Comparison of ENCODE assay signal across 8 mouse cellular contexts in genomic region chr10:122986320-122987225, GRCm38 (mm10).
DNase-seq lines count a peak whose midpoint lies in the region; ATAC-seq and TF ChIP-seq lines count a peak whose summit lies in the region.

No protein-coding gene starts in this region.

- no peaks in the 10 kb centered on the region for H3K27me3 ChIP-seq in Patski
- no peaks in the 10 kb centered on the region for H3K27me3 ChIP-seq in cerebellum, adult 2 months (ENCODE audit: control insufficient read depth, insufficient read depth, low read length)
- H3K27me3 ChIP-seq in forebrain, postnatal 0 days (ENCODE audit: insufficient read depth, low read length), result no peaks in the 10 kb centered on the region
- no peaks in the 10 kb centered on the region for H3K27me3 ChIP-seq in hindbrain, embryonic 10.5 days (ENCODE audit: insufficient read depth, poor library complexity, severe bottlenecking)

- H3K36me3 ChIP-seq in forebrain, postnatal 0 days (ENCODE audit: insufficient read depth), result 0 out of 2 replicates have a peak, but pooled peaks cover under 1% of the 10 kb centered on the region
- H3K36me3 ChIP-seq in hindbrain, embryonic 10.5 days, result peaks cover 28% of the 10 kb centered on the region

- DNase-seq in Patski (ENCODE audit: low read depth, low spot score), result no peak
- DNase-seq in cerebellum, adult 2 months, result peak; percentile 88 to 90
- peak; percentile 79 for DNase-seq in forebrain, postnatal 0 days
- peak; percentile 81 for DNase-seq in hindbrain, embryonic 10.5 days (ENCODE audit: low spot score)
- DNase-seq in layer of hippocampus, postnatal 14 days (ENCODE audit: low spot score in 2 of 2), result peak; percentile 70 to 76
- peak; percentile 78 for DNase-seq in lung, postnatal 10 days
- DNase-seq in right cerebral cortex, adult 18-20 months, result peak; percentile 84
- peak; percentile 69 to 75 for DNase-seq in urinary bladder, postnatal 4 days (ENCODE audit: low spot score in 2 of 2)

- peak overlapping the region; percentile 90 for H3K9ac ChIP-seq in forebrain, postnatal 0 days

- in situ Hi-C loops in Patski (cut with MboI; ENCODE audit: low pct_unique_long_range_greater_than_20kb), result no loop called here

- TF ChIP-seq CTCF in Patski (IDR thresholded peaks at IDR 0.05), result no peak
- no peak for TF ChIP-seq CTCF in cerebellum, adult 2 months (IDR thresholded peaks at IDR 0.05; ENCODE audit: borderline replicate concordance, insufficient read depth, low read depth, low read length)
- no peak for TF ChIP-seq CTCF in forebrain, postnatal 0 days (IDR thresholded peaks at IDR 0.05; ENCODE audit: low read depth)

- CTCF ChIA-PET in Patski (lab: Charles Lee), result no interaction called here

- H3K4me3 ChIP-seq in cerebellum, adult 2 months (replicated peaks; ENCODE audit: insufficient read depth, low read depth, low read length), result peak overlapping the region; percentile 65
- peak overlapping the region; percentile 83 for H3K4me3 ChIP-seq in forebrain, postnatal 0 days (ENCODE audit: low read depth, low read length)
- H3K4me3 ChIP-seq in hindbrain, embryonic 10.5 days, result peak overlapping the region; percentile 80

- WGBS in cerebellum, adult 2 months, result 8% methylated on average over 52 of the region's 54 CpGs
- WGBS in forebrain, postnatal 0 days, result 13% methylated on average over 41 of the region's 54 CpGs
- 12% methylated on average over 54 of the region's 54 CpGs for WGBS in hindbrain, embryonic 10.5 days

- peak overlapping the region; percentile 75 for H3K4me2 ChIP-seq in forebrain, postnatal 0 days (ENCODE audit: low read depth)

- TF ChIP-seq POLR2A in cerebellum, adult 2 months (IDR thresholded peaks at IDR 0.05; ENCODE audit: borderline replicate concordance, insufficient read depth, low read length), result no peak; the same call in 1 of the 2 replicates

- peaks cover 19% of the 10 kb centered on the region for H3K4me1 ChIP-seq in cerebellum, adult 2 months (ENCODE audit: control insufficient read depth, insufficient read depth, low read length)
- peaks cover 20% of the 10 kb centered on the region for H3K4me1 ChIP-seq in forebrain, postnatal 0 days (ENCODE audit: insufficient read depth)
- H3K4me1 ChIP-seq in hindbrain, embryonic 10.5 days (replicated peaks), result peaks cover 34% of the 10 kb centered on the region

- no peaks in the 10 kb centered on the region for H3K9me3 ChIP-seq in forebrain, postnatal 0 days (ENCODE audit: low read length)
- no peaks in the 10 kb centered on the region for H3K9me3 ChIP-seq in hindbrain, embryonic 10.5 days

- H3K27ac ChIP-seq in cerebellum, adult 2 months (ENCODE audit: insufficient read depth, low read length), result peak overlapping the region; percentile 98
- H3K27ac ChIP-seq in forebrain, postnatal 0 days (ENCODE audit: low read depth, low read length), result peak overlapping the region; percentile 100
- H3K27ac ChIP-seq in hindbrain, embryonic 10.5 days, result peak overlapping the region; percentile 100

- POLR2A ChIA-PET in Patski (lab: Charles Lee), result interaction anchor here (4.6 kb wide), 1 partner anchor 180 kb away, joined by 39 read pairs; no protein-coding TSS in a partner anchor

- ATAC-seq in Patski, result peak; percentile 48
- peak; percentile 54 for ATAC-seq in forebrain, postnatal 0 days
